Mouse (Mus musculus): ENCODE measurements around the gene D130040H23Rik. TPM values are rescaled to one million over a fixed set of nuclear protein-coding genes. Genes with fewer than 3 reads are reported as not detected.

The D130040H23Rik gene
- total RNA-seq (2015) (5.8 and 10.9 TPM in 2 replicates), total RNA-seq (2017) (1.7 and 8.2 TPM in 2 replicates)

DNA sequence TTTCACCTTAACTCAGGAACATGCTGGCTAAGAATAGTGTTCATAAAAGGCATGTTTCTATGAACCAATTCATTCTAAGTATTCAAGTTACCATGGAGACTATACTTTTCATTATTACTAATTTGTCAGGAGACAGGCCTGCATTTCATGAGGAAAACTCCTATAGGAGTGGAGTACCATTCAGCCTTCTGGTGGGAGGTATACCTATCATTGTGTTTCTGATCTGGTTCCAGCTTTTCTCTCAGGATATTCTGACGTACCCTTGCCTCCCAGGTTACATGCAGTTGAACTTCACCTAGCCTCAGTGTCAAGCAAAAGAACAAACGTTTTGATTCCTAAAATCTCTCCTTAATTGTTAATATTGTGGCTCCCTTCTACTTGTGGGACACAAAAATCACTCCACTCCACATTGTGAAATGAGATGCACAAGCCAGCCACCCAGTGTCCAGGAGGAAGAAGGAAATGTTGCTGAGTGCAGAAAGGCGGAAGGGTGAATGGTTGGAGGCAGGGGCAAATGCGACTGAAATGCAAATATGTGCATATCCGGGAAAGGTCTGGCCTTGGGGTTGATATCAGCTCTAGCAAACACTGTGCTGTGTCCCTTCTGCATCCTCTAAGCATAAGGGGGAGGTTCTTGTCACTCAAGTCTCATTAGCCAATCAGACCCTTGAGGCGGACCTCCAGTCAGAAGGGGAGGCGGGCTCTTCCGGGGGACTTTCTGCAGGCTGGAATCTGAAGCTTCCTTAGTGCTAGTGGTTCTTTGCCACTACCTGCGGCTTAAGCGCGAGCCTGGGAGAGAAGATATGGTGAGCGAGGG, at the start of gene D130040H23Rik:
TSS of gene D130040H23Rik (plus strand) at position 695 of the 817 bp plus-strand sequence.
- ATAC-seq (replicated peaks; ENCODE audit: poor library complexity) = peak; percentile 99

DNA sequence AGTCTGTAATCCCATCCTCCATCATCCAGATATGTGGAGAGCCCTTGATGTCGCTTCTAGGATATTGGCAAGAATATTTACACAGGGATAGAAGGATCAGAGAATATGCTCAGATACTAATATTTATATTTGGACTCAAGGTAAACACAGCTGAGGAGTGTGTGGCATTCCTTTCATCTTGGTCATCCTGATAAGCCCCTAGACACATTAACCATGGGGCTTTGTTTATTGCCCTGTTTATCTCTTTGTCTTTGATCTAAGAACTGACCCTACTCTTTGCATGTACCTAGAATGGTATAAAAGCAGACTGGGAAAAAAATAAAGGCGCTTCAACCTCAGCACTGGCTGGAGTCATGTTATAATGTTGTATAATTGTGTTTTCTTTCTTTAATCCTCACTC, 28.3 kb upstream of the D130040H23Rik start:
- no peak for ATAC-seq (replicated peaks; ENCODE audit: poor library complexity)

DNA sequence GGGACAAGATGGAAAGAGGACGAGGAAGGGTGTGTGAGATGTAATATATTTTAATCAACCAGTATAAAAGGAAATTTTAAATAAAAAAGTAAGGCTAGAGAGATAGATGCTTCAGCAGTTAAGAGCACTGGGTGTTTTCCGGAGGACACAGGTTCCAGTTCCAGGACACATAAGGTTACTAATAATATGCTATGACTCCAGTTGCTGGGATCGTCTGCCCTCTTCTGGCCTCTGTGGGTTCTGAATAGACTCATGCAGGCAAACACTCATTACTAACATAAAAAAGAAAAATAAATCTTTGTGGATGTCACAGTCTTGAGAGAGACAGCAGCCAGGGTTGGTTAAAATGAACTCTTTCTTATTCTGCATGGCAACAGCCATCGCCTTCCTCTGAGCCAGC, 2.4 kb upstream of the D130040H23Rik start:
- no peak for ATAC-seq (replicated peaks; ENCODE audit: poor library complexity)

DNA sequence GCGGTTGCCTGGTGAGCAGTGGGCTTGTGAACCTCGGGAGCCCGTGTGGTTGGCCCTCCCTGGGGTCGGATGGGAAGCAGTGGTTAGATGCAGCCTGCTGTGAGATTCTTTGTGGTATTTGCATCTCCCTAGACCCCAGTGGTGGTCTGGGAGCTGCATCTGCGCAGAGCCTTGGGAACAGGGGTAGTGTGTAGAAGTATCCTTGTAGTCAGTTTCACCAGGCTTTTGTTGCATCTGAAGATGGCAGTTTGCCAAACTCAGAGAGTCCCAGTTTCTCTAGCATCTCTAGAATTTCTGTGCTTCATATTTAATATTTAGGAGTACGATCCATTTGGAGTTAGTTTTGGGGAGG, 299 bp downstream of the D130040H23Rik start:
- ATAC-seq (replicated peaks; ENCODE audit: poor library complexity) = no peak

DNA sequence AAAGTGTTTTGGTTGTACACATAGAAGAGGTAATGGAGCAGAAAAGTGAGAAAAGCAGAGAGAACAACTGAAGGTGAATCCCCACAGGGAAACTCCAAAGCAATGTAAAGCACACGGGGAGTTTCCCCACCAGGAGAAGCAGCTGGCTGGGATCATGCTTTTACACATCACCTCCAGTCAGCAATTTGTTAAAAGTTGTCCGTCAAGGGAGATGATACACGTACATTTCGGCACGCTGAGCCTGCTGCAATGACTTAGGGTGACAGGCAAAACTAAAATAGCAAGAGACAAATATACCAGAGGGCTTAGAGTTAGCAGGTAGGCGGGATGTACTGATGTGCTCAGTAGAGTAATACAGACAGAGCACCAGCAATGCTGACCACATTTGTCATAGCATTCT, 1.6 kb downstream of the D130040H23Rik start:
- no peak for ATAC-seq (replicated peaks; ENCODE audit: poor library complexity)

DNA sequence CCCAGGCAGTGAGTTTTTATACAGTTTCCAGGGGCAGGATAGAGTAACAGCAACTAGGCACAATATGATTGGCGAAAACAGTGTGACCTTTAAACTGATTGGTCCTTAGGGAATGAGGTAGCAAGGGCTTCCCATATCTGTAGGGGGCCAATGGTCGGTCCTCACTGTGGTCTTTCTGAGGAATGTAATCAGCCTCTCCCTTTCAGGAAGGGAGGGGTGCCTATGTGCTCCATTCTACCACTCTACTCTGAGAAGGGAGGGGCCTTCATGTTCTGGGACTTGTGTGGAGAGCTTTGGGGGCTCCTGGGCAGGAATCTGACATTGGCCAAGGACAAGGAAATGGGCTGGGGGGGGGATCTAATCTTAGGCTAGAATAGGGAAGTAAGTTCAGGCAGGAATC, 53.9 kb downstream of the D130040H23Rik start:
- no peak for ATAC-seq (replicated peaks; ENCODE audit: poor library complexity)

DNA sequence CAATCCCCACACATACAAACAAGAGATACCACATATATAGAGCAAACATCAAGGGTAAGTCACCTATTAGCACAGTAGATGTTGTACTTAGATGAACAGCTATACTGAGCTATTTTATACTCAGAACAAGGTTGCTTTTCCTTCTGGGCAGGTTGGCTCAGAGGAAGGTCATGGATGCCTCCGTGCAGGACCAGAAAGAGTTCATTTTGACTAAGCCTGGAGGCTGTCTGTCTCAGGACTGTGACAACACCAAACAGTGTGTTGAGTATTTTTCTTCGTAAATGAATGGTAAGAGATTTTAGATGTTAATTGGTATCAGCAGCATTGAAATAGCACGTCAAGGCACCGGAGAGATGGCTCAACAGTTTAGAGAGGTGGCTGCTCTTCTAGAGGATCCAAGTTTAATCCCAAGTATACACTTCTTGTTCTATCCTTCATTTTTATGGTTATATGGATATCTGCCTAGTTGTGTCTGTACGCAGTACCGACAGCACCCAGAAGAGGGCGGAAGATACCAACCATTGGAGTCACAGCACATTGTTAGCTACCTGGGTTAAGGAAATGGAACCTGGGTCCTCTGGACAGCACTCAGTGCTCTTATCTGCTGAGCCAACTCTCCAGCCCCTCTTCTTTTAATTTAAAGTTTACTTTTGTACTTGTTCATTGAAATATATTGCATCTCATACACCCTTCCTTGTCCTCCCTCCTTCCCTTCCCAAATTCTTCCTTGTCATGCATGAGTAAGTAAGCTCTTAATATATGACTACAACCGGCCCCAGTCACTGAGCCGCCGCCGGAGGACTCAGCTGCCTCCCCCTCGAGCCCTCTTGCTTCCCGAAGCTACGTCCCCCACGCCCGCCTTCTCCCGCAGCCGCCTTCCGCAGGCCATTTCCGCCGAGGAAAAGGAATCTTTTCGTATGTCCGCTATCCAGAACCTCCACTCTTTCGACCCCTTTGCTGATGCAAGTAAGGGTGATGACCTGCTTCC, 57.7 kb downstream of the D130040H23Rik start:
- ATAC-seq (replicated peaks; ENCODE audit: poor library complexity) = peak; percentile 100

DNA sequence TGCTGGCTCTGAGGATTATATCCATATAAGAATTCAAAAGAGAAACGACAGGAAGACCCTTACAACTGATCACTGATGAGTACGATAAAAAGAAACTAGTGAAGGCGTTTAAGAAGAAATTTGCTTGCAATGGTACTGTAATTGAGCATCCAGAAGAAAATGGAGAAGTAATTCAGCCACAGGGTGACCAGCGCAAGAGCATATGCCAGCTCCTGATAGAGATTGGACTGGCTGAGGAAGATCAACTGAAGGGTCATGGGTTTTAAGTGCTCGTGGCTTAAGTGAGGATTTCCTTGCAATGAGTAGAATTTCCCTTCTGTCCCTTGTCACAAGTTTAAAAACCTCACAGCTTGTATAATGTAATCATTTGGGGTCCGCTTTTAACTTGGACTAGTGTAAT, 58.4 kb downstream of the D130040H23Rik start:
- peak; percentile 37; the same call in 1 of the 2 replicates for ATAC-seq (replicated peaks; ENCODE audit: poor library complexity)

Other genes starting within 250 kb of the D130040H23Rik start
- gene Zfp930, start 62.0 kb upstream of the D130040H23Rik start, total RNA-seq (2015) = 25.3 and 27.5 TPM in 2 replicates
- gene Zfp930, start 62.0 kb upstream of the D130040H23Rik start, total RNA-seq (2017) = 15.2 and 31.1 TPM in 2 replicates
- gene Gm9495, start 182.5 kb downstream of the D130040H23Rik start, total RNA-seq (2015) = not detected in 2 replicates
- not detected in 2 replicates for gene Gm9495, start 182.5 kb downstream of the D130040H23Rik start, total RNA-seq (2017)

Measured in megakaryocyte progenitor cell, adult 5-6 weeks (primary cell).